Mouse (Mus musculus) spleen, postnatal 4 days (tissue): Measurements from ENCODE around the gene Cd22.
"Not testable (repeated sequence)": the region's sequence is repeated elsewhere in the genome, so short reads cannot be mapped to it uniquely, and the experiment has no call there.

Experiments used
- DNase-seq, 2 experiments: peaks; one replicate each; pipeline ENCODE4 v3.0.0; 2022; ENCODE audit warnings: low spot score in 2 of 2

Gene Cd22

GRCm38 (mm10) chr7:30863386-30863785 is 16.8 kb downstream of the Cd22 start:
- no peak for DNase-seq

DNA sequence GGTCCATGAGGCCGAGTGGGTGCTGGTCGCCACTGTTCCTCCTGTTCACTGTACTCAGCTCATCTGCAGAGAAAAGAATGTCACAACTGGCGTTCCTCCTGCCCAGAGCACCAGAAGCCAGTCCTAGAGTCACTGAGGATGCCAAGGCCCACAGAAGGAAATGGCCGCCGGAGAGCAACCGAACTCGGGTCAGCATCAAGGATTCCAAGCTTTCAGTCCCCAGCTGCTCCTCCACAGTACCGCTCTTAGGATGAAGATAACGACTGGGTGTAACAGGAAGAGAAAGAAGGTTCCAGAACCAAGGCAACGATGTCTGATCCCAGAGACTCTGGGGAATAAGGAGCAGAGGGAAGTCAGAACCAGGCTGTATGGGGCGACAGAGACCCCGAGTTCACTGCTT is 18.7 kb downstream of the Cd22 start, which contains the start of gene Ffar1:
Gene Ffar1, minus strand, starts transcription at position 101 of the 400 bp plus-strand sequence.
- no peak for DNase-seq

DNA sequence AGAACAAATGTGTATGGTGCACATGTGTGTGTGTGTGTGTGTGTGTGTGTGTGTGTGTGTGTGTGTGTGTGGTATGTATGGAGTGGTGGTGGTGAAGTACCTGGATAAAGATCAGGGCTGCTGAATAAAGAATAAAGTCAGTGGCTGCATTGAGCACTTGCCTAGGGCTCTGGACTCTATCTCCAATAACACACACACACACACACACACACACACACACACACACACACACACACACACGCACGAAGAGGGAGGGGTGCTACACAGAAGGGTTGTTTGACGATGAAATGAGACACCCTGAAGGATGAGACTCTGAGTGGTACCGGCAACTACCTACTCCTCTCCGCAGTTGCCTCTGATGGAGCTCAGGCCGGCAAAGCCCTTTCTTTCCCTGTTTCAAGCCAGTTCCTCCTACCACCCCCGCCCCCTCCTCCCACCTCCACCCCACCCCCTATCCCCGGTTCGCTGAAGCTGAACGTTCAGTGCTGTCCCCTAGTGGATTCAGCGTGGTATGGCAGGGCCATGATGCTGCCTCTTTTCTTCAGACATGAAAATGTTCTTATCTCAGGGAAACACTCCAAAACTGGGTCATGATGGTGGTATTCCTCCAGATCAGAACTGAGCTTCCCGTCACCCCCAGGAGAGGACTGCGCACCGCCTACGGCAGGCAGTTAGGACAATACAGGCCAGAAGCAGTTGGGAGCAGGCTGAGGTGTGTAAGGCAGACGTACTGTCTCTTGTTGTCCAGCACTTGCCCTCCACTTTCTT is 20.3 kb downstream of the Cd22 start:
- DNase-seq, result peak; percentile 49 to 77

GRCm38 (mm10) chr7:30859290-30859634 is 20.9 kb downstream of the Cd22 start:
- DNase-seq, result peak; percentile 79 to 90

DNA sequence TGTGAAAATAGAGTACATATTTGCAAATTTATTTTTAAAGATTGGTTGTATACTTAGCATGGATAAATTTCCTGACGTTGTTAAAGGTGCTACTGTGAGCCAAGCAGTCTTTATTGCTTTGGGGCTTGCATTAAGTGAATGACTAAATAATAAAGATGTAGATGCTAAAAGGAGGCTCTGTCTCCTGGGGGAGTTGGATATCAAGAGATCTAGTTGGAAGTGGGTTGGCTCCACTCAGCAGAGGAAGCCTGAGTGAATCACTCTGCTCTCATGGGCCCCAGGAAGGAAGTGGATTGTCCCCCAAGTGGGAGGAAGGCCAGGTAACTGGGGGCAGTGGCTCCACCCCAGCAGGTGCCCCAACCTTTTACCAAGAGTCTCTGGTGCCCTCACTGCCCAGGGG is 22.4 kb downstream of the Cd22 start:
- DNase-seq, result no peak

GRCm38 (mm10) chr7:30856078-30856477 is 24.1 kb downstream of the Cd22 start, which contains the start of gene Ffar3:
Gene Ffar3 (minus strand): TSS chr7:30856178.
- no peak for DNase-seq

DNA sequence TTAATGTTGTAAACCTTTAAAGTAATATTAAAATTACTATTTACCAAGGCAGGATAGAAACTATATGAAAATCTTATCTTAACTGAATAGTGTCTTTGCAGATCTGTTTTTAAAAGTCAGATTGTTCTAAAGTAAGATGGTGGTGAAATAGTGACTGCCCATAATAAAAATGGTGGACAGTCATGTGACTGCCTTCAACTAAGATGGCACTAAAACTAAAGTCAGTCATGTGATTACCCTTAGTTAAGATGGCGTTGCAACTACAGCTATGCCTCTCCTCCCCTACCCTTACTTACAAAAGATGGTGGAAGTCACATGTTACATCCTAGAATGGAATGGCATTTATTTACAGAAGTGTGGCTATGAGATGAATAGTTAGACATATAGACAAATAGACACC is 28.7 kb downstream of the Cd22 start:
- DNase-seq, result no peak

DNA sequence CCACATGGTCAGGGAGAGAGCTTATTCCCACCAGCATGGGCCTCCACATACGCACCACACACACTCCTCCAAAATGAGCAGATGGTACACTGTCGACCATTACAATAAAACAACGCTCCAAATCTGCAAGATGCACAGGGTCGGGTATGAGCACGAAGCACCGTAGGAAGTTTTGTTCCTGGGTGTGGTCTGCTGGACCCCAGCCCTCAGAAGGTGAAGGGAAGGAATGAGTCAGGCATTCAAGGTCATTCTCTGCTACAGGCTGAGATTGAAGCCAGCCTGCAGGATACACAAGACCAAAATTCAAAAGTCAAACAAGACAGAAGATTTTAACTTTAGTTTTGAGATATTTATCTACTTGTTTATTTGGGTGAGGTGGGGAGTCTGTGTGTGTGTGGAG is 32.2 kb downstream of the Cd22 start:
- no peak for DNase-seq

DNA sequence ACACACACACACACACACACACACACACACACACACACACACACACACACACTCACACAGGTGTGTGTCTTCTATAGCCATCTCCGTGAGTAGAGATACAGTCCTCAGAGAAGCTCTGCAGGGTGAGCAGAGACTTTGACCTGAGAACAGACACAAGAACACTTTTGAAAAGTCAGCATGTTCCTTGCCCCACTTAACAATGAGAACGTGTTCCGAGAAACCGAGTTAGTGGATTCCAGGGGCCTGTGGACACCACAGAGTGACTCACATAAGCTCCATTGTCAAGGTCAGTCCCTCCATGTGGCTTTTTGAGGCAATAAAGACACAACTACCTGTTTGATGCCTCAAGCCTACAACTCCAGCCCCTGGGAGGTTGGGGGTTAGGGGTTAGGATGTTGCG is 32.8 kb downstream of the Cd22 start:
- no peak for DNase-seq

GRCm38 (mm10) chr7:30846505-30847053 is 33.6 kb downstream of the Cd22 start:
- DNase-seq, result no peak

DNA sequence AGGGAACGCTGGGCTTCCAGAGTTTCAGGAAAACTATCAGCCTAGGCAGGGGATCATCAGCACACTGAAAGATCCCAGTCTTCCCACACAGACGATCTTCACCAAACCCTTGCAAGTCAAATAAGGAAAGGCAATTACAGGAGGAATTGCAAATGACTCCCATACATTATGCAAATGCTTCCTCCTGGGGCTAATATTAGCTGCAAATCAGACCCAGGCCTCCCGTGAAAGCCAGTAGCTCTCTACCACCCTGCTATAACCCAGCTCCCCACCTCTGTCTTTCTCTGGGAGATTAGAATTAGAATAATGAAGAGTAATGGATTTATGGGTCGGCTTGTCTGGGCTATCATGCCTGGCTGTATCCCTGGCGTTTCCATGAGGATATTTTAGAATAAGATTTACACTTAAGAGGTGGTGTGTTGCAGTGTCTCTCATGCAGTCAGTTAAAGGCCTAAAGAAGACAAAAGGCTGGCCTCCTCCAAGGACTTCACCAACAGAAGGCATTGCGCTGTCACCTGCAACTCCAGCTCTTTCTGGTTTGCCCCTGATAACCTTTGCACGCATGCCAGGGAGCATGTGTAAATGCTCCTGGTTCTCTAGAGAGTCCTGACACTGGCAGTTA is 35.4 kb downstream of the Cd22 start:
- no peak for DNase-seq

DNA sequence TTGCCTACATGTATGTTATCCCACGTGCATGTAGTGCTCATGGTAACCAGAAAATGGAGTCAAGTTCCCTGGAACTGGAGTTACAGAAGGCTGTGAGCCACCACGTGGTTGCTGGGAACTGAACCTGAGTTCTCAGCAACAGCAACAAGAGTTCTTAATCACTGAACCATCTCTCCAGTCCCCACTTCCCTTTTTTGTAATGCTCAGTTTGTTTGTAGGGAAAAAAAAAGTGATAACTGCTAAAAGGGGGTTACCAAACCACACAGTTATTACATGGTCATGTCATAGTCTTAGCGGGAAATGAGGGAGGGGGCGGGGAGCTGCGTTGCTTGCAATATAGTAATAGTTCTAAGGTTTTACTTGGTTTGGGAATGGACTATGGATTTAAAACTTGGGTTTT is 38.0 kb downstream of the Cd22 start:
- no peak for DNase-seq

DNA sequence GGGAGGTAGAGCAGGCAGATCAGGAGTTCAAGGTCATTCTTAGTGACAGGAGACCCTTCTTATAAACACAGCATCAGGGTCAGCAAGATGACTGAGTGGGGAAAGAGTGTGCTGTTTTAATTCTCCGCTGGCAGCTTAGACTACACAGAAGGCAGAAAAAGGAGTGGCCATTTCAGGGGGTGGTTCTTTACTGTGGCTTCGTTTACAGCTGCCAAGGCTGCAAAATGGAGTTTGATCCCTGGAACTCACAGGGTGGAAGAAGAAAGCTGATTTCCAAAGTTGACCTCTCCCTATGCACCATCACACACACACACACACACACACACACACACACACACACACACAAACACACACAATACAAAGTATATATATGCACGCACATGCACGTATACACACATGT is 38.8 kb downstream of the Cd22 start:
- no peak for DNase-seq

DNA sequence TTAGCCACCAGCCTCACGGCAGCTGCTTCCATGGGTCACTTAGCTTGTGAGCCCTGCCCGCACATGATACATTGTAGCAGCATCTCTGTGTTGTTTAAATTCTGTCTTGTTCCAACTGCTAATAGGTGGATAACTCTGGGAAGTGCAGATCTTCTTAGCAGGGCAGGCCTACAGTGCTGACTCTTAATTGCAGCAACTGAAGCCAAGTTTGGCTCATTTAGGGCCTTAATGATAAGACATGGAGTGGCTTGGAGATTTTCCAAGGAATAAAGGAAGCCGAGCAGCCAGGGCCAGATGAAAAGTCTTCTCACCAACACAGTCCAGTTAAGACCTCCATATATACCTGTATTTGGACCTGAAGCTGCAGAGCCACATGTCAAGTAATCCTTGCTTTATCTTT is 39.8 kb downstream of the Cd22 start:
- no peak for DNase-seq

DNA sequence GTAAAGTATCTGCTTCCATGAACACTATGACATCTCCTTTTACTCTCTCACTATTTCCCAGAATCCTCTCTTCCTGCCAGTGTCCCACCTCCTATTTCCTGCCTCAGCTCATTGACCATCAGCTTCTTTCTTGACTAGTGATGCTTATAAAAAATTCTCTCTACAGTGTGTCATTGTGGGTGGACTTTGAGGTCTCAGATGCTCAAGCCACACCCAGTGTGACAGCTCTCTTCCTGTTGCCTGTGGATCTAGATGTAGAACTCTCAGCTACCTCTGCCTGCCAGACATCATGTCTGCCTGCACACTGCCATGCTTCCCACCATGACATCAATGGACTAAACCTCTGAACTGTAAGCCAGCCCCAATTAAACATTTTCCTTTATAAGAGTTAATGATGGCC is 42.9 kb downstream of the Cd22 start:
- no peak for DNase-seq

- not testable (repeated sequence) for DNase-seq
Observed at GRCm38 (mm10) chr7:30832684-30833083, 47.5 kb downstream of the Cd22 start.

DNA sequence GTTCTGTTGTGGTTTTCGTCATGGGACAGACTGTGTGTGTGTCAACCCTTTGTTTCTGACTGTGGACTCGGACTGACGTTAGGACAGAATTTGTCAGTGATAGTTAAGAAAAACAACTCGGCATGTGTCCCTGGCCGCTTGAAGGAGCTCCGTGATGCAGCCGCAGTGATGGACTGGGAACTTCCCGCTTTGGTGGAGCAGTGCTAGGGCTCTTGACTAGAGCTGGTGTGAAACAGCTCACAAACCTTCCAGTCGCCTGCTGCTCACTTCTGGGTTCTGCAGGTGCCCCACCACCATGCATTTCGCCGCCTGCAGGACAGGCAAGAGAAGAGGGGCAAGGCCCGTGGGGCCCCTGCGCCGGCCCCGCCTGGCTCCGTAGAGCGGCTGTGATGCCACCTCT is 47.9 kb downstream of the Cd22 start:
- no peak for DNase-seq

DNA sequence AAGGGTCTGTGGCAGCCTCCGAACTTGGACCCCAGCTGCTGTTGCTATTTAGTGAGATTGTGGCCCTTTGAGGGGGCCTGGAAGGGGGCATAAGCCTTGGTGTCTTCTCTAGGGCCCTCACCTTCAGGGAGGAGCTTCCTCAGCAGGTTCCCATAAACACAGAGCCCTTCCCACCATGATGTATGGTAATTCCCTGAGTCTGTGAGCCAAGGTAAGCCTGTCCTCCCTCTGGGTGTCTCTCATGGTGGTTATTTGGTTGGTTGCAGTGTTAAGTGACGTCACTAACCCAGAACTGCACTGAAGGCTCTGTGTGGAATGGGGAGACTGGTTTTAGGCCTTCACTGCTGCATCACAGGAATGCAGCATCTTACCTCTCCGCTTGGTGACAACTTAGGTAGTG is 50.7 kb downstream of the Cd22 start:
- no peak for DNase-seq

- not testable (repeated sequence) for DNase-seq
Observed at GRCm38 (mm10) chr7:30828871-30829270, 51.3 kb downstream of the Cd22 start.

DNA sequence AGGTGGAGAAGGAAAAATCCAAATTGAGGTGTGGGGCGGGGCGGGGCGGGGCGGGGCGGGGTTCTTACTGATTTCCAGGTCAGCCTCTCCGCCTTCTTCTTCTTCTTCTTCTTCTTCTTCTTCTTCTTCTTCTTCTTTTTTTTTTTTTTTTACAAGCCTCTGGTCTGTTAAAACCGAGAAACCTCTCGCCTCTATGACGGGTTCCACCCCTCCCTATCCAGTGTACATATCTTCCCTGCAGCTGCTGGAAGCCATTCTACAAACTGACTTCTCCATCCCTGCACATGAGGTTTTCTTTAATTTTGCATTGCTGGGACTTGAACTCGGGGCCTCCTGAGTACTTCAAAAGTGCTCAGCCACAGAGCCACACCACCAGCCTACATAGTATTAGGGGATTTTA is 53.5 kb downstream of the Cd22 start:
- DNase-seq, result no peak

GRCm38 (mm10) chr7:30824306-30824705 is 55.8 kb downstream of the Cd22 start:
- no peak for DNase-seq

DNA sequence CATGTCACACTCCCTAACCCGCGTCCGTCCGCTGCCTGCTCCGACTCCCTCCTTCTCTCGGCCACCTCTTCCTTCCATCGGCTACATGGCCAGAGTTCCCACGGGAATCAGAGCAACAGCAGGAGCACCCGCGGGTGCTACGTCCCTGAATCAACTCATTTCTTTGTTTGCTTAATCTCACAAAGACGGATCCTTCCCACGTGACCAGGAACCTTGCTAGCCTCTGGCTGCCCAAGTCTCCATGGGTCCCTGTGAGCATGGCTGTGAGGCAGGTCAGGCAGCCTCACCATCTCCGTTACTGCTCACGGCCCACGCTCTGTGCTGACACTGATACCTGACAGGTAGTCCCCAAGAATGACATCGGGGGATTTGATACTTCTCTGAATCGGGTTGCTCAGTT is 56.5 kb downstream of the Cd22 start, which contains the start of gene Ffar2:
Gene Ffar2, minus strand, starts transcription at position 101 of the 400 bp plus-strand sequence.
- DNase-seq, result no peak

DNA sequence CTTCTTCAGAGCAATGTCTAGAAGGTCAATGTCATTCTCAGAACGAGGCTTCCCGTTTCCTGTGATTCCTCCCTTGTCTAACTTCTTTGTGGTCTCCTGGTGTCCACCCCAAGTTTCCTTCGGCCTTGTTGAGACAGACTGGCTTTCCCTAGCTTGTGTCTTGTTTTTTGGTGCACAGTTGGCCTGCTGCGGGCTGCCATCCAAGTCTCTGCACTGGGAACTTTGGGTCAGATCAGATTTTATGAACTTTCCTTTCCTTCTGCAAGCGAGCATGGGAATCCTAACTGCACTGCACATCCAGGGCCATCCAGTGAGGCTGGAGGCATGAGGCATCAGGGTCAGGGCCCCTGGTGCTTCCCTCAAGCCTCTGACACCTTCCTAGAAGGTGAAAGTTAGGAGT is 58.6 kb downstream of the Cd22 start:
- DNase-seq, result no peak
